Mouse (Mus musculus) heart, postnatal 10 days (tissue): ENCODE results near the gene Galk2. TPM values are rescaled to one million over a fixed set of nuclear protein-coding genes. Genes with fewer than 3 reads are reported as not detected.
A peak's percentile ranks its signal among the peaks of the same experiment; 100 is the strongest.

Experiments used
- DNase-seq, 2 experiments: peaks; one replicate each; pipeline ENCODE4 v3.0.0; 2021
- intact Hi-C: fragments of 180-260 bp; cut with DNase I; formaldehyde crosslinking; loops from one replicate; pipeline ENCODE4 v1.15.1; 2025
- total RNA-seq, 2 experiments: library from RNA; stranded (reverse); gene quantifications; 2 replicates each; pipeline ENCODE4 v1.2.3; 2021

The Galk2 gene
- total RNA-seq, 2 experiments from 2014 or later, result 17.5 to 19.2 TPM

GRCm38 (mm10) chr2:125895099-125895498, 36.2 kb downstream of the Galk2 start:
- intact Hi-C loops, result loop anchor here (10.0 kb wide), 1 partner anchor 110 kb away; no protein-coding TSS in a partner anchor
- DNase-seq, result no peak

DNA sequence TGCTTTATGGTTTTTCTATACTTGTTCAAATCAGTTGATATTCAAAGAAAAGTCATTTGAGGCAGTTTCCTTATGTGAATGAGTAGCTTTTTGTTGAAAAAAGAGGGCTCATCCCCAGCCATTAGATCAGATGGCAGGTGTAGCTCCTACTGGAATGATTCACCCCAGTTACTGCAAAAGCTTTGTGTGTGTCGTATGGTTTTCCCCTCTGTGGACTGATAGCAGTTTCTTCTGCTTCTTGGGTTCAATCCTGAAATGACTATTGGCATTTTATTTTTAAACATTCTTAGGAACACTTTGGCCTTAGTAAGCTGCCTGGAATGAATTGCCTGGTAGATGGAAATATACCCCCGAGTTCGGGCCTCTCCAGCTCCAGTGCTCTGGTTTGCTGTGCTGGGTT, 37.4 kb downstream of the Galk2 start:
- intact Hi-C loops, result loop anchor here (10.0 kb wide), 1 partner anchor 108 kb away; no protein-coding TSS in a partner anchor

DNA sequence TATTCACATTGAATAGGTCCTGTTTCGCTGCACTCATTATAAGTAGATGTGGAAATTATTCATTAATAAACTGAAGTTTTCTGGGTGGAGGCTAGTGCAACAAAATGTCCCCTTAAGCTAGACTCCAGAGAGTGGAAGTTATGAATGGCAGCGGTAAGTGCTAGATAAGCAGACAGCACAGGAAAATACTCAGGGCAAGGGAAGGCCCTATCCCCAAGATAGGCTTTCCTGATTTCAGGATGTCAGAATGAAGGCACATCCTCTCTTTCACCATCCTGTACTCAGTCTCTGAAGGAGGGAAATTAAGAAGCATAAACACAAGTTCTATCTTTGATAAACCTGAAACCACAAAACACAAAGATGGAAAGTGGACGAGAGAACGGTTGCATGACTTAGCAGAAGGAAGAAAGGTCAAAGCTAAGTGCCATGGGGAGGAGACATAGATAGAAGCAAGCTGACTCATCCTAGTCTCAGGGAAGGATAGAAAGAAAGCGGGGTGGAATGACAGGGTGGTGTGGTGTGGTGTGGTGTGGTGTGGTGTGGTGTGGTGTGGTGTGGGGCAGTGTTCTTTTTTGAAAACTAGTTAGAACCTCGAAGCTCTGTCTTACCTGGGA, 42.0 kb downstream of the Galk2 start:
- intact Hi-C loops, result no loop called here
- no peak for DNase-seq

More for the DNA sequence above, 37.4 kb downstream of the Galk2 start:
- DNase-seq, result no peak

DNA sequence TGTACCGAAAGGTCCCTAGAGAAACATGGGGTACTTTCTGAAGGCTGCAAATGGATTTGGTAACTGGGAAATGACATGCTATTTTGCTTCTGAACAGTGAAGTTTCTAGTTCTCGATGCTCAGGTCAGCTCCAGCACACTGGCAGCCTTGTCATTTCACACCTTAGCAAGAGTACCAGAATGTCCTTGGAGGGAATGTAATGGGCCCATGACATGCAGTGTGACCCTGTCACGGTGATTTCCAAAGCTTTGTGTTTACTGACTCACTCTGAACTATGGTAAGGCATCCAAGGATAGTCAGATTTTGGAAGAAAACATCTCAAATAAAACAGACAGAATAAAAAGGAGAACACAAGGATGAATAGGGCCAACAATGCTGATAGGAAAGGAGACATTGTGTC, 42.5 kb downstream of the Galk2 start:
- no peak for DNase-seq
- intact Hi-C loops, result no loop called here

DNA sequence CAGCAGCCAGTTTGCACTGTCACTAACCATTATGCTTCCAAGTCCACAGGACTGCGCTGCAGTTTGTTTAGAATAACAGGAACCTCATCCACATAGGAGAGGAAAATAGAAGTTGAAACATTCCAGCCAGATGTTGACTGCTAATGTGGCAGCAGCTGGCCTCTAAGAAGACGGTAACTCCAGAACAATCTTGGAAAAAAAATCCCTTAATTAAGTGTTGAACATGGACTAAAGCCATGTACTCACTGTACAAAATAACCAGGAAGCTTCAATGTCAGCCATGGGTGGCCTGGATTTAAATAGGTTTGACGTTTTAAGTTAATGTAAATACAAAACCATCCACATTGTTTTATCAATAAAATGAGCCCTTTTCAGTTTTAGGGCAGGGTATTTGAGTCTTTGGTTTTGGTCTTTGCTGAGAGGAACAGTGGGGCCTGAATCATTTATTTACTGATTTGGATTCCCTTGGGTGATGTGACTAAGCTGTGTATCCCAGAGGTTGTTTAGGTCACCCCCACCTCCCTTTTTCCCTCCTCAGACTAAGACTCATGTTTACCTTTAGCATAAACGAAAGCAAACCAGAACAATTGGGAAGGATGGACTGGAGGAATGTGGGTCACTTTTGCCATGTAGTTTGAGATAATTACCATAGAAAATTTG, 47.6 kb downstream of the Galk2 start:
- DNase-seq, result no peak
- intact Hi-C loops, result no loop called here

- intact Hi-C loops, result no loop called here
- DNase-seq, result no peak
Observed at GRCm38 (mm10) chr2:125907580-125908255, 48.8 kb downstream of the Galk2 start.

DNA sequence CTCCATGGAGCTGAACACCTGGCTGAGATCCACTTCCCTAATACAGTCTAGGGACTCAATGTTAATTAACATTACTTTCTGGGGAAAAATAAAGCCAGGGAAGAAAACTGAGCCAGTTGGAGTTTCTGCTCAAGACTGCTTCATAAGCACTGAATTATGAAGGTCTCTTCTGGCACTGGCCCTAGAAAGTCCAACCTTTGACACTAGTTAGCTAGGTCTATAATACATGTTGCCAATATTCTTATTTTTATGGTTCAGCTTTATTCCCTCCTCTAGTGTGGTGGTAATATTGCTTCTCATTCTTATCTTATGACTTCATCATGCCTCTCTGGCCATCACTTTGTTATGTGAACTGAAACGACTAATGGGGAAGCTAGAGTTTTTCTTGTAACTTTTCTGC, 55.3 kb downstream of the Galk2 start:
- no peak for DNase-seq
- intact Hi-C loops, result no loop called here

GRCm38 (mm10) chr2:125914713-125915112, 55.8 kb downstream of the Galk2 start:
- no peak for DNase-seq
- intact Hi-C loops, result no loop called here

GRCm38 (mm10) chr2:125916652-125917296, 57.9 kb downstream of the Galk2 start:
- no peak for DNase-seq
- intact Hi-C loops, result no loop called here

DNA sequence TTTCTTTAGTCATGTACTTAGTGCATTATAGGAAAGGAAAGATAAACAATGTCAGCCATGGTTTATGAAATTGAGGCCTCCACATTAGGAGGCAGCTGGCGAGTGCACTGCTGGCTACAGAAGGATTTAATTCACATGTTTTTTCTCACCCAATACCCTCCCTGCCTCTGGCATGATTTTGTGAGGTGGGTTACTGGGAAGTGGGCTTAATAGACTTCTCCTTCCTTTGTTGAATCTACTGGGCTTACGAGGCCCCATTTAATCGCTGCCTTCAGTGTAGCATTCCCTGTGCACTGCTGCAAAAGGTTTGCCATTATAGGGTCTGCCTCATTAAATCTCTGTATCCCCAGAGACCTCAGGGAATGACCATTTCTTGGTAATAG, 58.4 kb downstream of the Galk2 start:
- DNase-seq, result no peak
- intact Hi-C loops, result no loop called here

GRCm38 (mm10) chr2:125921273-125921672, 62.4 kb downstream of the Galk2 start:
- intact Hi-C loops, result no loop called here
- DNase-seq, result no peak

DNA sequence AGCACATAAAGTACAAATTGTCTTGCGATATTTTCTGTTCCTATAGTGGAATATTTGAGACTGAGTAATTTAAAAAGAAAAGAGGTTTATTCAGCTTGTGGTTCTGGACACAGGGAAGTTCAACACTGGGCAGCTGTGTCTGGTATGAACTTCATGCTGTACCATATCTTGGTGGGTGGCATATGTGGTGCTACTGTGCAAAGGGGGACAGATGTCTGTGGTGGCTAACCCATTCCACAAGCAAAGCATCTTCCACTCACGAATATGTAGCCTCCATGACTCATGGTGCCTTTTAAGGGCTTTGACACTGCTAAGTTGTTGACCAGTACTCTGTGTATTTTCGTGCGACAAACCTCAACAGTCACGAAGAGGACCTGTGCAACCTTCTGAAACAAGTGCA, 63.2 kb downstream of the Galk2 start:
- intact Hi-C loops, result no loop called here
- no peak for DNase-seq

DNA sequence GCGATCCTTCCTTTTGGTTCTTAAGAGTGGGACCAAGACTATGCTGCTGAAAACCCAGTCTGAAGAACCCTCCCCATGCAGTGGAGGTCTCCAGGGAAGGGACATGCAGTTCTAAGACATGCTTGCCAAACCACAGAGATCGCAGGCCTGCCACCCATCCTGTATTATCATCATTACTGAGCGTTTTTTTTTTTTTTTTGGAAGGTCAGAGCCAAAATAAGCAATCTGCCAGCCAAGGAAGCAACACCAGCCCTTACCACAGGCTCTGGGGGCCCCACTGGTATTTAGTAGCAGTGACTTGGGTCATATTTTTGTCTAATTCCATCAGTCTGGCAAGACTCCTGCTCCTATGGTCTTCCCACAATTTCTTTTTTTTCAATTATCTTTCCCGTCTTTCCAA, 64.0 kb downstream of the Galk2 start:
- peak in 1 of 2 experiments; percentile 4 for DNase-seq
- intact Hi-C loops, result no loop called here

GRCm38 (mm10) chr2:125923346-125923745, 64.4 kb downstream of the Galk2 start:
- intact Hi-C loops, result no loop called here
- DNase-seq, result no peak

DNA sequence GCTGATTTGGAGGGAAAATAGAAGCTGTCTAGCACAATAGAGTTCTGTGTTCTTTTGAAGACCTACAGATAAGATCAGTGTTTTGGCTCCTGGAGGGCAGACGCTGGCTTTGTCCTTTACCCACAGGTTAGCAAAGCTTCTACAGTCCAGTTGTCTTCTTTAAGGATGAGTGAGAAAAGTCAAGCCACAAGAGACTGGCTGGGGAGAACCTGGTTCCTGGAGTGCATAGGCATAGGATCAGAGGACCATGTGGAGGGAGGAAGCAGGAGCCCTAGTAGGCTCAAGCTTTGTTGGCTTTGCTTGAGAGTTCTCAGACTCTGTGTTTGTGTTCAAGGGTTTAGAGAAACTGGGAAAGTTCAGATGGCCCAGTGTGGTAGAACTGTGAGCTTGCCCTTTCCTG, 65.6 kb downstream of the Galk2 start:
- no peak for DNase-seq
- intact Hi-C loops, result no loop called here

DNA sequence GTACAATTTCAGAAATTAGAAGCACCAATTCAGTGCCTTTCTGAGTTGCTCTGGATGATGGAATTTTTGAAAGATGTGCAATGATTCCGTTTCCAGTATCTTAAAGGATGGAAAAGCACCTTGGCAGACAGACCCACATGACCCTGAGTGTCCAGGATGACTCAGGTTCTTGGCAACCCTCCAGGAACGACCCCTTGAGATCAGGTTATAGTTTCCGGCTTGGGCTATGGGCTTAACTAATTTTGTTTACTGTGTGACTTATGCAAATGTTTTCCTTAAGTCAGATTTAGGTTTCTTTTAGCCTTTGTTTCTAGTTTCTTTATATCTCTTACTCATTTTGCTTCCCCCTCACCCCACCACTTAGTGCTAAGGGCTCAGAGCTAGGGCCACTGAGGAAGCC, 66.2 kb downstream of the Galk2 start:
- intact Hi-C loops, result no loop called here

DNA sequence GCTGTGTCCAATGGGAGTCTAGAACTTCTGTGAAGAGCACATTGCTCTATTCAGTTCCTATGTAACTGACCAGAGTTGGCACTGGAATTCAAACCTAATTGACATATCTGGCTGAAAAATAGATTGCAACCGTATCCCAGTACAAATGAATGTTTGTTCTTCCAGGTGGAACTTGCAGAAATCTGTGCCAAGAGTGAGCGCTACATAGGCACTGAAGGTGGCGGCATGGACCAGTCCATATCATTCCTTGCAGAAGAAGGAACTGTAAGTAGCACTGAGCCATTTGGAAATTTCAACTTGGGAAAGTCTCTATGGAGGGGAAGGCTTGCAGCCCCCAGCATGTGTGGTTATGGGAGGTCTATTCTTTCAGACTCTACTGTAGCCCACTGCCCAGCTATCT, 70.5 kb downstream of the Galk2 start:
- no peak for DNase-seq
- intact Hi-C loops, result no loop called here

More for the DNA sequence above, 66.2 kb downstream of the Galk2 start:
- no peak for DNase-seq

DNA sequence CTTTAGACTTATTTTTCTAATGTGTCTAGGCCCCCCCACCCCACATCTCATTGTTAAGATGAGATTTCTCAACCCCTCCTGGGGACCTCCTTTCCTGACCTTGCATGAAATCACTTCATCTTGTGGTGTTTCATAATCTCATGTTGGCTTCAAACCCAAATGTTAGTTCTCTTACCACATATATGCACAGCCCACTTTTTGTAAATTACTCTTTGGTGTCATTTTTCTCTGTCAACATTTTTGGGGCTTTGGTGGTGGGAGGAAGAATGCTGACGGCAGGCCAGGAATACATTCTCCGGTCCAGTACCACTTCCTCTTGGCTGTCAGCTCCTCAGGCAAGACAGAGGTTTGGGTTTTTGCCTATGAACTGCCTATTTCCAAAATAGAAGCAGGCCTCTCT, 71.0 kb downstream of the Galk2 start:
- DNase-seq, result no peak
- intact Hi-C loops, result no loop called here

- intact Hi-C loops, result no loop called here
- DNase-seq, result no peak
Observed at GRCm38 (mm10) chr2:125931193-125931592, 72.3 kb downstream of the Galk2 start.

GRCm38 (mm10) chr2:125932734-125933133, 73.8 kb downstream of the Galk2 start:
- no peak for DNase-seq
- intact Hi-C loops, result no loop called here

DNA sequence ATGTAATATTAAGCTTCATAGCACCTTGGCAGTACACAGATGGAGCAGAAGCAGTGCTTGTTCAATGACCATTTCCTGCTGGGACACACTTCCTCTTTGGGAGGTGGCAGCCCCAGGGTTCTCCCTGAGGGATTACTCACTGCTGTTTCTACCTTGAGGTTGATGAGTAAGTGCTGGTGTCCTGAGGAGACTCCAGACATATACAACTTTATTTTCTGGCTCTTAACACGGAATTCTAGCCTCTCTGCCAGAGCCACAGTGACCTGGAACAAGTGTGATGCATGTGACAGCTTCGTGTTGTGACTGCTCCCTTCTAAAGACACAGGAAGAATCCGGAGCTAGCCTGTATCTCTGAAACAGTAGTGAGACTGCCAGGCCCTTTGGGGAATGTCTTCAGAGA, 75.1 kb downstream of the Galk2 start:
- intact Hi-C loops, result no loop called here

DNA sequence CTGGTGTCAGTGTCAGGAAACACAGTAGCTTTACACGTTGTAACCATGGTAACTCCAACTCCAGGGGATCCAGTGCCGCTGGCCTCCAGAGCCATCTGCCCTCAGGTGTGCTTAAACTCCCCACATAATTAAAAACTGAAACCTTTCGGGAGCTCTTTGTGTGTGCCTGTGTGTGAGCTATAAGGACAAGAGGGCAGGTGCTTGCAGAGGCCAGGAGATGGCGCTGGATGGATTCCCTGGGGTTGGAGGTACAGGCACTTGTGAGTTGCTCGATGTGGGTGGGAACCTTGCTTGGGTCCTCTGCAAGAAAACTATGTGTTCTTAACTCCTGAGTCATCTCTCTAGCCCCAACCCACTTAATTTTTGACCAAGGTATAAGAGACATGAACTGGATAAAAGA, 77.5 kb downstream of the Galk2 start:
- no peak for DNase-seq
- intact Hi-C loops, result no loop called here

More for the DNA sequence above, 75.1 kb downstream of the Galk2 start:
- no peak for DNase-seq
